Mouse (Mus musculus) layer of hippocampus, adult 18-20 months (tissue): ENCODE results near the gene Hnrnpul2. TPM values are rescaled to one million over a fixed set of nuclear protein-coding genes. Genes with fewer than 3 reads are reported as not detected.
A peak's percentile ranks its signal among the peaks of the same experiment; 100 is the strongest.
"Not testable (repeated sequence)": the region's sequence is repeated elsewhere in the genome, so short reads cannot be mapped to it uniquely, and the experiment has no call there.

ENCODE experiments used
- DNase-seq, 2 experiments: peaks; one replicate each; pipeline ENCODE4 v3.0.0; 2022; ENCODE audit warnings: low spot score in 2 of 2
- total RNA-seq, 2 experiments: library from RNA; stranded (reverse); gene quantifications; 2 replicates each; pipeline ENCODE4 v1.2.3; 2021

The Hnrnpul2 gene
- total RNA-seq, 2 experiments from 2014 or later, result 120 to 125 TPM

DNA sequence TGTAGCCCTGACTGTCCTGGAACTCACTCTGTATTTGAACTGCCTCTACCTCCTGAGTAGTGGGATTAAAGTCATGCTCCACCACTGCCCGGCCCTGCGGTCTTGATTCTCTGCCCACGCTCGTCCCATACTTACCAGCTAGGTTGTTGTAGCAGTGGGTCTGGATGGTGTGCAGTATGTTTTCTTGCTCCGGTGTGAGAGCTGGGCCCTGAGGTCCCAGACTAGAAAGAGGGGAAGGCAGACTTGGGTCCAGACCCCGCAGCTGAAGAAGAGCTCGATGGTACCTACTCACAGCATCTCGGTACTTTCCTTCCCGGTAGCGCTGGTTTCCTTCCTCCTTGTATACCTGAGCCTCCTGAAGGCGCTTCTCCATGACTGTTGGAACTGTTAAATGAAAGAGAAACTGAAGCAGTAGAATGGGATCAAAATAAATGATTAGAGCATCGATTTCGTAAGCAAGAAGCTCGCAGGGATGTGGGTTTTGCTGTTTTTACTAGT is 1.5 kb upstream of the Hnrnpul2 start:
- no peak for DNase-seq

GRCm38 (mm10) chr19:8818801-8819595 is 812 bp upstream of the Hnrnpul2 start, which contains the start of gene Ttc9c:
TSS of gene Ttc9c (minus strand) at chr19:8819333.
- DNase-seq, result peak; percentile 98

- DNase-seq, result peak in 1 of 2 experiments; percentile 51
Observed at GRCm38 (mm10) chr19:8820424-8820956, 680 bp downstream of the Hnrnpul2 start.

- no peak for DNase-seq
Observed at GRCm38 (mm10) chr19:8821146-8821545, 1.3 kb downstream of the Hnrnpul2 start.

- DNase-seq, result no peak
Observed at GRCm38 (mm10) chr19:8822696-8823095, 2.9 kb downstream of the Hnrnpul2 start.

GRCm38 (mm10) chr19:8829660-8830059 is 9.8 kb downstream of the Hnrnpul2 start, which contains the start of gene AC129217.1:
TSS of gene AC129217.1 (plus strand) at chr19:8829773.
- DNase-seq, result no peak

GRCm38 (mm10) chr19:8830664-8831063 is 10.9 kb downstream of the Hnrnpul2 start:
- peak in 1 of 2 experiments; percentile 34 for DNase-seq

DNA sequence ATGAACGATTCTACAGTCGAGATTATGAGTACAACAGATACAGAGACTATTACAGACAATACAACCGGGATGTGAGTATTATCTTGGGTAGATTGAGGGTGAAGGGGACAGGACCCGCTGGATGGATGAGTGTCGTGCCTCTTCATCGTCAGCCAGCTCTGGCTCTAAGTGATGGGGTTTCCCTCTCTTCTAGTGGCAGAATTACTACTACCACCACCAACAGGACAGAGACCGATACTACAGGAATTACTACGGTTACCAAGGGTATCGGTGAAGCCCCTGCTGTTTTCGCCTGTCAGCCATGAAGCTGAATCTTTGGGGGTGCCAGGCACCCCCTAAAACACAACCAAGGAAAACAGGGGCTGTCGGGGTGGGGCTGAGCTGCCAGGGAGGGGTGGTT is 11.5 kb downstream of the Hnrnpul2 start:
- DNase-seq, result no peak

DNA sequence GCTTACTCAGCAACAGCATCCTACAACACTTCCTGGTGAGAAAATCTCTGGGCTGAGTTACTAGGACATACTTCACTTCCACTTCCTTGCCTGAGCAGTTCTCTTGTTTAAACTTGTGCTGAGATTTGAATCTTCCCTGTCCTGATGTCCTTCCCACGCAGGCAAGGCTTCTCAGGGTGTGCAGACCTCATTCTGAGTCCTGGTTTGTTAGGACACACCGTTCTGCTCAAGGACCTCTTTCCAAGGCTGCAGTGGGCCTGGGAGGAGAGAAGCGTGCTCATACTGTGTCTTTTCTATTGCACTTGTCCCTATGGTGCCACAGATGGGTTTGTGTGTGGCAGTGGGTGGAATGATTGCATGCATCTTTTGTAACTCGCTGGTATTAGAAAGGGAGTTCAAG is 13.2 kb downstream of the Hnrnpul2 start:
- peak in 1 of 2 experiments; percentile 66 for DNase-seq

DNA sequence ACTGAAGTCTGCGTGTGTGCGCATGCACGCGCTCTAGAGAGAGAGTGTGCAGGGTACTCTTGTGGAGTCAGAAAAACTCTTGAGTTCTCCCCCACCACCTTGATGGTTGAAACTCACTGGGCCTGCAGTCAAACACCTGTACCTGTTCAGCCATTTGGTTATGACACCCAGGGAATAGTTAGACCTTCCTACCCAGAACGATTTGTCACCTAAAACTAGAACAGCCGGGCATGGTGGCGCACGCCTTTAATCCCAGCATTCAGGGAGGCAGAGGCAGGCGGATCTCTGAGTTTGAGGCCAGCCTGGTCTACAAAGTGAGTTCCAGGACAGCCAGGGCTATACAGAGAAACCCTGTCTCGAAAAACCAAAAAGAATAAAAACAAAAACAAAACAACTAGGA is 16.5 kb downstream of the Hnrnpul2 start:
- not testable (repeated sequence) for DNase-seq

- DNase-seq, result peak; percentile 82 to 93
Observed at GRCm38 (mm10) chr19:8837251-8837791, 17.5 kb downstream of the Hnrnpul2 start, which contains the start of gene Bscl2. TSS of gene Bscl2 (plus strand) at chr19:8837467.

GRCm38 (mm10) chr19:8838041-8838730 is 18.4 kb downstream of the Hnrnpul2 start:
- DNase-seq, result peak in 1 of 2 experiments; percentile 50

GRCm38 (mm10) chr19:8839103-8839907 is 19.5 kb downstream of the Hnrnpul2 start, which contains the start of gene Gng3:
TSS of gene Gng3 (minus strand) at chr19:8839194.
- DNase-seq, result peak; percentile 80 to 81

DNA sequence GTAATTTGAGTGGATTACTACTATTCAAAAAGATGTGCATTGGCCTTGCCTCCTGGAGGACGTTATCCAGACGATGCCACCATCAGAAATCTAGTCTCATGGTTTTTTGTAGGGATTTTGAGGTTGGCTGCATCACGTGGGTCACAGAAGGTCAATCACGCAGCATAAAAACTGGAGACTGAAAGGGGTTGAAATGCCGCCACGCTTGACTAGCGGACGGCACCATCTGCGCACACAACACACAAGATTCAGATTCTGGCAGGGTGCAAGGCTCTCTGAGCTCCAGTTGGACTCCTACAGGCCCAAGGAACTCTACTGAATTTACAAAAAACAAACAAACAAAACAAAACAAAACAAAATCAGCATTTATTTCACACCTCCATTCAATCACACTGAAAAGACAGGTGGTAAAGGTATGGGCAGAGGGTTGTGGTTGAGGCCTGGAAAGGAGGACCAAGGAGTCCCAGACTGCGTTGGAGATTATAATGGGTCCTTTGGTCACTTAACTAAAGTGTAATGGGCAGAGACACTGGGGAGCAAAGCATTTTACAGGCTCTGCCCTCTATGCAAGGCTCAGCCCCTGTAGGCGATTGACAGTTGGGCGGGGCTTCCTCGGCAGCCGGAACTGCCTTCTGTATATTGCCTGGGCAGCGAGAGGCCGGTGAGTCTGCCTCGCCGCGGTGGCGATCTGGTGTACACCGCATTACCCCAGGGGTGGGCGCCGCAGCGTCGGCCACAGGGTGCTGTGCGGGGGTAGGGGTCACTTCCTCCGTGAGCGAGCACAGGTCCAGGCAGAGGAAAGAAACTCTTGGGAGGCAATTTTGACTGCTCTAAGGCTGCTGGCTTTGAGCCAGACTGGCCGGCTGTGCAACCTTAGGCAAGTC is 20.3 kb downstream of the Hnrnpul2 start:
- peak; percentile 66 to 78 for DNase-seq

DNA sequence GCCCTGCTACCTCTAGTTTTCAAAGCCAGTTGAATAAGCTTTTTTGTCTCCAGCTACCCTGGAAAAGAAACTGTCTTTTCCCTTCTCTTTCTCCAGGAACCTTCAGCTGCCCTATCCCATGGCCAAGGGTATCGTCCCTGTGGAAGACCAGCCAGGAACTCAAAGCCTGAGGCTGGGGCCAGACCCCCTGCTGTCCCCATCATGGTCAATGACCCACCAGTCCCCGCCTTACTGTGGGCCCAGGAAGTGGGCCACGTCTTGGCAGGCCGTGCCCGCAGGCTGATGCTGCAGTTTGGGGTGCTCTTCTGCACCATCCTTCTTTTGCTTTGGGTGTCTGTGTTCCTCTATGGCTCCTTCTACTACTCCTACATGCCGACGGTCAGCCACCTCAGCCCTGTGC is 21.2 kb downstream of the Hnrnpul2 start:
- no peak for DNase-seq

- no peak for DNase-seq
Observed at GRCm38 (mm10) chr19:8842961-8843360, 23.2 kb downstream of the Hnrnpul2 start.

DNA sequence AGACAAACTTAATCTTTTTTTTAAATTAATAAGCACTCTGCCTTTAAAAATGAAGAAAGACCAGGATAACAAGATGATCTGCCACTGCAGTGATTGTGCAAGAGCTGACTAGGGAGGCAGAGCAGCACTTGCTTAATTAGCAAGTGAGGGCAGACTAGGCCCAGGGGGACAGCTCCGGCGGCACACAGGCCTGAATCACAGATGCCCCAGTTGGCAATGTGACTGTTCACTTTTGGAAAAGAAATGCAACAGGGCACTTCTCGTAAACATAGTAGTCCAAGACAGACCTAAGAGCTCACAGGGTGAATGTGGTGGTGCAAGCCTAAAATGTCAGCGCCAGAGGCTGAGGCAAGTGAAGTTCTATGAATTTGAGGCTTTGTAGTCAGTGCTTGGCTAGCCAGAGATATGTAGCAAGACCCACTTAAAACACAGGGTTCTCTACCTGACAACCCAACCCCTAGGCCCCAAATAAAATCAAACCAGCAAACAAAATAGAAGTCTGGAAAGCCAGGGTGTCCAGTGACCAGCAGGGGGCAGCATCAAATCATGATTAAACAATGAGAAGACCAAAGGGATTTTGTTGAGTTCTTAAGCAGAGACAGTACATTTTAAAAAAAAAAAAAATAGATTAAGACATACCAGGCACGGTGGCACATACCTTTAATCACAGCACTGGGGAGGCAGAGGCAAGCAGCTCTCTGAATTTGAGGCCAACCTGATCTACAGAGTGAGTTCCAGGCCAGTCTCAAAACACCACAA is 24.7 kb downstream of the Hnrnpul2 start:
- peak in 1 of 2 experiments; percentile 84 for DNase-seq

- no peak for DNase-seq
Observed at GRCm38 (mm10) chr19:8848356-8848755, 28.5 kb downstream of the Hnrnpul2 start.
